Mouse (Mus musculus) MEL (cell line): Measurements from ENCODE around the gene Ercc5. TPM values are rescaled to one million over a fixed set of nuclear protein-coding genes. Genes with fewer than 3 reads are reported as not detected.

Source experiments
- DNase-seq: peaks from one replicate; pipeline ENCODE4 v3.0.0; 2011; ENCODE audit warnings: low read depth, low spot score
- H3K27ac ChIP-seq: 2 replicates; pipeline ENCODE4 v1.5.1; 2012; ENCODE audit warnings: low read depth, mild to moderate bottlenecking, control low read depth, low read length, moderate library complexity; ENCODE audit not compliant: control insufficient read depth
- H3K27me3 ChIP-seq, 2 experiments: fragments of 150-350 bp in 1 of 2; sonication (generic) in 1 of 2; 2 replicates each; pipeline ENCODE4 v1.6.1; 2012; ENCODE audit warnings: low read length in 2 of 2, mild to moderate bottlenecking in 2 of 2, improper control_type of control experiment in 1 of 2, moderate library complexity in 1 of 2; ENCODE audit not compliant: insufficient read depth in 2 of 2, control insufficient read depth in 1 of 2
- H3K36me3 ChIP-seq, 2 experiments: 2 replicates each; pipeline ENCODE4 v1.6.1; 2012 to 2014; ENCODE audit warnings: low read length in 2 of 2, improper control_type of control experiment in 1 of 2, inconsistent platforms in 1 of 2, mild to moderate bottlenecking in 1 of 2; ENCODE audit not compliant: insufficient read depth in 2 of 2, control insufficient read depth in 1 of 2
- H3K4me1 ChIP-seq, 2 experiments: fragments of 150-350 bp in 1 of 2; sonication (generic) in 1 of 2; 2 replicates each; pipeline ENCODE4 v1.6.1; 2012; ENCODE audit warnings: low read length in 2 of 2, improper control_type of control experiment in 1 of 2, mild to moderate bottlenecking in 1 of 2; ENCODE audit not compliant: insufficient read depth in 2 of 2, control insufficient read depth in 1 of 2
- H3K4me3 ChIP-seq, 2 experiments: fragments of 150-350 bp in 1 of 2; sonication (generic) in 1 of 2; 2 replicates each; pipeline ENCODE4 v1.5.1; 2012; ENCODE audit warnings: low read depth in 2 of 2, low read length in 2 of 2, mild to moderate bottlenecking in 2 of 2, moderate library complexity in 2 of 2, control low read depth in 1 of 2, improper control_type of control experiment in 1 of 2; ENCODE audit not compliant: control insufficient read depth in 1 of 2, insufficient read depth in 1 of 2
- H3K79me2 ChIP-seq: 2 replicates; pipeline ENCODE4 v1.6.1; 2012; ENCODE audit warnings: mild to moderate bottlenecking, low read length, moderate library complexity; ENCODE audit not compliant: control insufficient read depth, poor library complexity, insufficient read depth
- H3K9ac ChIP-seq: 2 replicates; pipeline ENCODE4 v1.6.1; 2012; ENCODE audit warnings: low read depth, mild to moderate bottlenecking, control low read depth, low read length, moderate library complexity; ENCODE audit not compliant: control insufficient read depth, poor library complexity, severe bottlenecking
- H3K9me3 ChIP-seq: fragments of 150-350 bp; sonication (generic); replicated peaks from 2 replicates; pipeline ENCODE4 v1.6.1; 2012; ENCODE audit warnings: mild to moderate bottlenecking, low read length, improper control_type of control experiment, moderate library complexity; ENCODE audit not compliant: insufficient read depth
- CHD2 ChIP-seq: IDR thresholded peaks from 2 replicates; pipeline ENCODE4 v1.6.1; 2011; ENCODE audit warnings: low read length, improper control_type of control experiment
- CTCF ChIP-seq, 3 experiments: IDR thresholded peaks in 2 of 3; conservative IDR thresholded peaks in 1 of 3; 2 replicates each; pipeline ENCODE4 v1.5.1; 2011 to 2012; ENCODE audit warnings: low read length in 3 of 3, low read depth in 2 of 3, mild to moderate bottlenecking in 2 of 3, improper control_type of control experiment in 1 of 3, inconsistent platforms in 1 of 3, mixed read lengths in 1 of 3, moderate library complexity in 1 of 3; ENCODE audit not compliant: control insufficient read depth in 1 of 3, insufficient read depth in 1 of 3, poor library complexity in 1 of 3, severe bottlenecking in 1 of 3
- ELF1 ChIP-seq: IDR thresholded peaks from 2 replicates; pipeline ENCODE4 v1.6.1; 2014; ENCODE audit warnings: low read depth, mild to moderate bottlenecking, inconsistent platforms, low read length, improper control_type of control experiment, moderate library complexity
- EP300 ChIP-seq, 2 experiments: IDR thresholded peaks; 2 replicates each; pipeline ENCODE4 v1.6.1; 2011; ENCODE audit warnings: improper control_type of control experiment in 2 of 2, low read length in 2 of 2, low read depth in 1 of 2, mild to moderate bottlenecking in 1 of 2
- MYB ChIP-seq: IDR thresholded peaks from 2 replicates; pipeline ENCODE4 v1.6.1; 2011; ENCODE audit warnings: mild to moderate bottlenecking, low read depth, low read length, improper control_type of control experiment
- MYC ChIP-seq: IDR thresholded peaks from 2 replicates; pipeline ENCODE4 v1.6.1; 2011; ENCODE audit warnings: low read depth, mild to moderate bottlenecking, low read length, improper control_type of control experiment, moderate library complexity
- SMC3 ChIP-seq: IDR thresholded peaks from 2 replicates; pipeline ENCODE4 v1.6.1; 2011; ENCODE audit warnings: low read depth, low read length, improper control_type of control experiment
- UBTF ChIP-seq: IDR thresholded peaks from 2 replicates; pipeline ENCODE4 v1.6.1; 2012; ENCODE audit warnings: low read depth, mild to moderate bottlenecking, inconsistent platforms, low read length, improper control_type of control experiment, moderate library complexity, borderline replicate concordance; ENCODE audit not compliant: insufficient read depth
- USF1 ChIP-seq: IDR thresholded peaks from 2 replicates; pipeline ENCODE4 v1.6.1; 2014; ENCODE audit warnings: low read depth, mild to moderate bottlenecking, inconsistent platforms, low read length, improper control_type of control experiment, moderate library complexity
- polyA plus RNA-seq, 2 experiments: library from polyadenylated mRNA; stranded (reverse) in 1 of 2; unstranded in 1 of 2; fragments of >175 nt in 1 of 2; fragments of >200 nt in 1 of 2; gene quantifications; 2 replicates each; pipeline versions ENCODE4 v1.2.1 to v1.2.4; 2012; ENCODE audit warnings: low replicate concordance in 2 of 2, low read depth in 1 of 2; ENCODE audit not compliant: insufficient read length in 2 of 2, insufficient read depth in 1 of 2, missing spikeins in 1 of 2
- total RNA-seq: library from RNA; depleted of rRNA; stranded (reverse); fragments of 300-350 nt; gene quantifications from 2 replicates; pipeline ENCODE4 v1.2.3, GENCODE M21; 2012

The Ercc5 gene
- total and polyA plus RNA-seq, 3 experiments, result 8.2 to 8.5 TPM; not detected in 1

GRCm38 (mm10) chr1:44173903-44174302, 26.4 kb downstream of the Ercc5 start:
- Histone ChIP-seq H3K36me3 (no peaks in the 10 kb centered on the region; a peak in 2 of 4 replicates), H3K9me3 (no peaks in the 10 kb centered on the region), H3K9ac (no peak overlapping the region), H3K27me3 (no peaks in the 10 kb centered on the region), H3K4me3 (no peak overlapping the region), H3K79me2 (no peaks in the 10 kb centered on the region), H3K4me1 (no peaks in the 10 kb centered on the region), H3K27ac (no peak overlapping the region)
- DNase-seq, result no peak
- no peak for TF ChIP-seq EP300 (IDR thresholded peaks at IDR 0.05; ENCODE audit: low read depth in 1 of 2, low read length in 2 of 2)
- peak in 2 of 3 experiments; percentile 18 to 21; a peak in 2 of 6 replicates for TF ChIP-seq CTCF (IDR thresholded peaks at IDR 0.05 in 2 of 3, conservative IDR thresholded peaks at IDR 0.05 in 1 of 3; ENCODE audit: control insufficient read depth in 1 of 3, insufficient read depth in 1 of 3, low read depth in 2 of 3, low read length in 3 of 3, poor library complexity in 1 of 3, severe bottlenecking in 1 of 3)
- TF ChIP-seq SMC3, result no peak

GRCm38 (mm10) chr1:44178086-44178485, 30.5 kb downstream of the Ercc5 start:
- Histone ChIP-seq H3K27me3 (no peaks in the 10 kb centered on the region), H3K27ac (no peak overlapping the region), H3K9me3 (no peaks in the 10 kb centered on the region), H3K36me3 (no peaks in the 10 kb centered on the region; a peak in 2 of 4 replicates), H3K9ac (no peak overlapping the region), H3K79me2 (no peaks in the 10 kb centered on the region), H3K4me3 (no peak overlapping the region), H3K4me1 (no peaks in the 10 kb centered on the region)
- no peak for DNase-seq
- TF ChIP-seq CHD2 (no peak), SMC3 (no peak), MYC (no peak)

GRCm38 (mm10) chr1:44186396-44186795, 38.9 kb downstream of the Ercc5 start:
- no peak overlapping the region for H3K4me3 ChIP-seq
- H3K27me3 ChIP-seq, result no peaks in the 10 kb centered on the region; a peak in 1 of 4 replicates
- no peaks in the 10 kb centered on the region for H3K36me3 ChIP-seq
- no peak for DNase-seq
- no peaks in the 10 kb centered on the region for H3K4me1 ChIP-seq
- no peaks in the 10 kb centered on the region for H3K9me3 ChIP-seq
- H3K79me2 ChIP-seq, result no peaks in the 10 kb centered on the region
- H3K9ac ChIP-seq, result no peak overlapping the region
- TF ChIP-seq USF1, result no peak
- TF ChIP-seq MYB, result no peak
- TF ChIP-seq ELF1, result no peak
- no peak for TF ChIP-seq UBTF
- no peak overlapping the region for H3K27ac ChIP-seq
